Mouse (Mus musculus) cerebellum, postnatal 10 days (tissue): Measurements from ENCODE around the gene Spata48.

Source experiments
- DNase-seq, 2 experiments: peaks; one replicate each; pipeline ENCODE4 v3.0.0; 2021; ENCODE audit warnings: mixed read lengths in 2 of 2

The Spata48 gene

GRCm38 (mm10) chr11:11545948-11546347 lies 84.1 kb downstream of the Spata48 start:
- no peak for DNase-seq

DNA sequence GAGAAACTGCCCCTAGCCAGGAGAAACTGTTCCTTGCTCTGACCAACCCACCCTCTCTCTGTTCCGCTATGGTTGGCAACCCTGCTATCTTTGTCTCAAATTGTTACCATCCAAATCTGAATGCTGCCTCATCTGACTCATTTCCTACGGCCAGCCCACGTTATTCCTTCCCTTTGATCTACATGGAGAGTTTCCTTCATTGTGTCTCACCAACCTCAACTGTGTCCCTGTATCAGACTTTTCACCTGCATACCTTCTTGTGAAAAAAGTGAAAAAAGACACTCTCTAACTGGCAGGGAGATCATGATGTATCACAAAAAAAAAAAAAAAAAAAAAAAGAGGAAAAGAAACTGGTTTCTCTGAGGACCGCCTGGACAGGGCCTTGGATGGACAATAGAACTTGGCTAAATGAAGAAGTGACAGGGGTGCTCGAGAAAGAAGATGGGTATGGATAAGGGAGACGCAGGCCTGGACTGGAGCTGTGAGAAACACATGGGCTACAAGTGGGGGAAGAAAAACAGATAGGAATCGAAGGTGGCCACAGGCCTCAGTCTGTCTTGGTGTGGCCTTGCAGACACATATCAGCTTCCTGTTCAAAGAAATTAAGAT lies 85.1 kb downstream of the Spata48 start:
- no peak for DNase-seq

DNA sequence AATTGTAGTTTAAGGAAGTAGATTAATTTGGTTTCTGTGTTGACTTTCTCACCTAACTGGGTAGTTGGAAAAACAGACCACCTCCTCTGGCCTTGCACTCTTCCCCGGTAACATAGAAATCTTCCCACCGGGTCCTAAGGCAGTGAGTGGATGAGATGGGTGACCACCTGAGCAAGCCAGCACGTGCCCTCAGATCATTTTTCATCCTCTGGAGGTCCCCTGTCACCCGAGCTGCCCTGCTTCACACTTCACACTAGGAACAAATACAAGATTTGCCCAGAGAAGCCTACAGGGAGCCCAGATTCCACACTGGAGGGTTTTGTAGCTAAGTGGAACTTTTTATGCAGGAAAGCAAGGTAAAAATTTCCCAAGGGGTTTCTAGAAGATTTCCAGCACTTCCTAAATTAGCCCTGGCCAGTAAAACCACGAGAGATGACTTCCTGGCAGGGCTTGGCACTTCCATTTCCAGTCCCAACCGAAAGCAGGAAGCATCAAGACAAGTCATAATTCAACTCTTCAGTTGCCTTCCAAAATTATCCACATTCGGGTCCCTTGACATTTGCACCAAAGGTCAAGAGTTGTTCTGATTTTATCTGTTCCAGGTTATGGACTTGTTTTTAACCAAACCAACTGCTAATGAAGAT lies 85.8 kb downstream of the Spata48 start:
- no peak for DNase-seq

DNA sequence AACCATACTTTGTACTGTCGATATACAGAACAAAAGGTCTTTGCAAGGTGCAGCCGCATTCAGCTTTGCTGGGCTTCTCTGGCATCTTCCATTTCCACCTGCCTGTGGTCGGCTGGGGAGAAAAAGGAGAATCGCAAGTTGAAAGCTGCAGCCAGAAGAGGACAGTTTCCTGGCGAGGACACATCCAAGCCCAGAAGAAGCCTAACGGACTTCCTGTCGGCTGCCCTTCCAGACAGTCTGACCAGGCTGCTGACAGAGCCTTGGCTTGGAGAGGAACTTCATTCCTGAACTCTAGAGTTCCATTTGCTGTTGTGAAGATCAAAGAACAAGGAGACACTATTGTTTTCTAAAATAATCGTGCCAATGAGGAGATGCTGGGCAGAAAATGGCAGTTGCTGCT lies 93.7 kb downstream of the Spata48 start:
- no peak for DNase-seq

GRCm38 (mm10) chr11:11556186-11556585 lies 94.3 kb downstream of the Spata48 start:
- no peak for DNase-seq

- peak; percentile 61 to 62 for DNase-seq
These were observed 95.5 kb downstream of the Spata48 start for GRCm38 (mm10) chr11:11557173-11557967.

DNA sequence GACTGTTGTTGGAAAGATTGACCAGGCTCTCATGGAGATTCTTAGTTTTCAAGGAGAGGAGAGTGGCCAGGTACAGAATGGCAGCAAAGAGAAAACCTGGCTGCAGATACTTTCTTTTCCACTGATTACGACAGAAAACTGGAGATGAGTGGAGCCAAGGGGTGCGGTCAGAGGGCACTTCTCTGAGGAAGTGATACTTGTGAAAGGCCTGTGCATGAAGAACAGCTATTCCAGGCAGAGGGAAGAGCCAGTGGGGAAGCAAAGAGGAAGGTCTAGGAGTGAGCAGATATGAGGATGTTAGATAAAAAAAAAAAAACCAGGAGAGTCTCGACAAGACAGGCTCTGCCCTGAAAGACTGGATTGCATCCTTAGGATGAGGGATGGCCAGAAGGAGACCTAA lies 96.8 kb downstream of the Spata48 start:
- DNase-seq: no peak

GRCm38 (mm10) chr11:11559099-11559686 lies 97.3 kb downstream of the Spata48 start:
- no peak for DNase-seq

DNA sequence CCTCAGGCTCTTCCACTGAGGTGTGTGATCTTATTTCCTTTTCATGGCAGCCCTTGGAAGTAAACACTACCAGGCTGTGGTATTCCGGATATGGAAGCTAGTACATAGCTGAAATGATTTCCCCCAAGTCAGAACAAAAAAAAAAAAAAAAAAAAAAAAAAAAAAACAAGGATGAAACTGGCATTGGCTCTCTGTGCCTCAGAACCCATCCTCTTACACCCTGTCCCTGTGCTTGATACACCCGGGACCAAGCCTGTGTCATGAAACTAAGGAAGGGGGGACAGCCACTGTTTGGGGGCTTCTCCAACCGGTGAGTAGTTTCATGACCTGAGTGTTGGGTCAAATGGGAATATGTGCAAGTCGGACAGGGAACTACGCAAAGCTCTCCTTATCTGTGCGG lies 99.2 kb downstream of the Spata48 start:
- no peak for DNase-seq

GRCm38 (mm10) chr11:11564266-11565044 lies 102.6 kb downstream of the Spata48 start:
- DNase-seq: peak; percentile 40 to 49
